Mouse (Mus musculus) C2C12 (cell line): ENCODE data around the gene Ap1ar.

Experiments
- CEBPB ChIP-seq: IDR thresholded peaks from one replicate; pipeline ENCODE4 v1.6.1; 2011; ENCODE audit warnings: low read depth, mild to moderate bottlenecking, control low read depth, moderate library complexity
- CTCF ChIP-seq: IDR thresholded peaks from one replicate; pipeline ENCODE4 v1.5.1; 2011; ENCODE audit not compliant: control insufficient read depth, insufficient read depth, insufficient read length

GRCm38 (mm10) chr3:127782921-127783320 is 54.4 kb downstream of the Ap1ar start:
- TF ChIP-seq CEBPB: no peak
- no peak for TF ChIP-seq CTCF
